Mouse (Mus musculus): ENCODE data around the gene Cel.

DNA sequence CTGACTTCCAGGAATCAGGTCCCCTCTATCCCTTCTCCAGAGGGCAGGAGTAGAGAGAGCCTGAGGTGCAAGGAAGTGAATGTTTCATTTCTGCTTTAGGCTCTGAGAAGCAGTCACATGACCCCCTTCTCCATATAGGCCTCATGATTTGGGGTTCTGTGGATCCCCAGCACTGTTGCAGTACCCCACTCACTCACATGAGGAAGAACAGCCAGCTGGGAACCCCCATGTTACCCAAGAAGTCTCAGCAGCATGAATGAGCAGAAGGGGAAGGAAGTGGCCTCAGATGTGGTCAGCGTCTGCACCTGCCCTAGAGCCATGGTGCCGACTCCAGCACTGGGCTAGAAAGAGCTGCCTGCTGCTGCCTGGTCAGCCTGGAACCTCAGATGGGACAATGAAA lies 23.3 kb downstream of the Cel start:
- no peak for TF ChIP-seq CTCF (IDR thresholded peaks at IDR 0.05; ENCODE audit: low read depth)
- TF ChIP-seq EP300 (optimal IDR thresholded peaks at IDR 0.05) = no peak

Data from stomach, postnatal 0 days (tissue).